In genomic region chr9:106411091-106411594, GRCm38 (mm10) we compare ENCODE assay signal across 13 mouse cellular contexts. TPM values are rescaled to one million over a fixed set of nuclear protein-coding genes. Genes with fewer than 3 reads are reported as not detected.
DNase-seq lines count a peak whose midpoint lies in the region.
"Had no signal": no experiment of that assay in that cellular context is flagged by ENCODE, and none has a peak within 500 bp of the region (broad histone marks: within the 10 kb centered on the region; RNA-seq: fewer than 3 reads in every experiment).

No protein-coding gene starts in this region.

- peaks cover 58% of the 10 kb centered on the region for H3K4me1 ChIP-seq in limb, embryonic 10.5 days

- no peaks in the 10 kb centered on the region for H3K36me3 ChIP-seq in limb, embryonic 10.5 days
- H3K36me3 ChIP-seq: embryonic facial prominence, embryonic 15.5 days; hindbrain, embryonic 15.5 days had no signal

- peak overlapping the region; percentile 70 for H3K27ac ChIP-seq in limb, embryonic 10.5 days
- H3K27ac ChIP-seq: embryonic facial prominence, embryonic 15.5 days; hindbrain, embryonic 15.5 days had no signal

- no peaks in the 10 kb centered on the region for H3K9me3 ChIP-seq in limb, embryonic 10.5 days (replicated peaks)
- H3K9me3 ChIP-seq: embryonic facial prominence, embryonic 15.5 days; hindbrain, embryonic 15.5 days had no signal

- intact Hi-C loops in gastrocnemius, postnatal 14 days (cut with DNase I; ENCODE audit: low total_unique reads), result no loop called here

- no peak overlapping the region for H3K4me3 ChIP-seq in limb, embryonic 10.5 days
- H3K4me3 ChIP-seq: embryonic facial prominence, embryonic 15.5 days; hindbrain, embryonic 15.5 days had no signal

- no peaks in the 10 kb centered on the region for H3K27me3 ChIP-seq in limb, embryonic 10.5 days (ENCODE audit: low read depth, poor library complexity, severe bottlenecking)
- H3K27me3 ChIP-seq: embryonic facial prominence, embryonic 15.5 days; hindbrain, embryonic 15.5 days had no signal

- peak; percentile 42 for DNase-seq in gastrocnemius, adult 18-20 months (ENCODE audit: low spot score)
- no peak for DNase-seq in gastrocnemius, postnatal 14 days
- DNase-seq in A20 (ENCODE audit: low read depth, low spot score), result peak; percentile 78
- DNase-seq in limb, embryonic 10.5 days (ENCODE audit: low spot score), result no peak
- DNase-seq in naive thymus-derived CD4-positive, alpha-beta T cell, adult 2 months (ENCODE audit: low read depth), result peak; percentile 43
- DNase-seq in cerebellum, postnatal 10 days, result no peak
- DNase-seq in adrenal gland, adult 18-20 months (ENCODE audit: low spot score in 2 of 2), result no peak
- no peak for DNase-seq in adrenal gland, postnatal 14 days
- DNase-seq: cerebellum, adult 9-11 months; kidney, adult 9 months; lung, postnatal 14 days had no signal

- WGBS in limb, embryonic 10.5 days, result 80% methylated on average over 9 of the region's 9 CpGs

RNA-seq across cellular contexts. Expression of gene Rpl29, which starts 18.1 kb away (rescaled TPM):
- total RNA-seq in gastrocnemius, adult 18-20 months (2021), result 100 to 1,000 TPM; 280 to 298 TPM
- total RNA-seq in gastrocnemius, postnatal 14 days (2021), result 100 to 1,000 TPM; 350 to 424 TPM
- polyA plus RNA-seq in limb, embryonic 10.5 days (2016; fragmentation: Nextera tagmentation; extraction: Ambion mirVana), result 1,033 and 1,267 TPM in 2 replicates
- 100 to 1,000 TPM; 339 to 377 TPM for total RNA-seq in adrenal gland, adult 18-20 months (2021)
- total RNA-seq in adrenal gland, postnatal 14 days (2021), result 490 and 599 TPM in 2 replicates

RNA-seq across cellular contexts. Expression of gene Acy1, which starts 27.0 kb away (rescaled TPM):
- total RNA-seq in gastrocnemius, adult 18-20 months (2021), result 10 to 100 TPM; 10.0 to 13.0 TPM
- 10 to 100 TPM in 1 of 2 experiments, 1 to 10 TPM in 1; 8.4 to 10.9 TPM for total RNA-seq in gastrocnemius, postnatal 14 days (2021)
- 49.4 and 52.8 TPM in 2 replicates for polyA plus RNA-seq in limb, embryonic 10.5 days (2016; fragmentation: Nextera tagmentation; extraction: Ambion mirVana)
- total RNA-seq in adrenal gland, adult 18-20 months (2021), result 10 to 100 TPM; 13.9 to 14.9 TPM
- 14.2 and 20.2 TPM in 2 replicates for total RNA-seq in adrenal gland, postnatal 14 days (2021)

RNA-seq across cellular contexts. Expression of gene Abhd14b, which starts 36.1 kb away (rescaled TPM):
- 1 to 10 TPM; 4.0 to 4.1 TPM for total RNA-seq in gastrocnemius, adult 18-20 months (2021)
- total RNA-seq in gastrocnemius, postnatal 14 days (2021), result 1 to 10 TPM; 4.6 to 6.5 TPM
- 5.9 and 7.6 TPM in 2 replicates for polyA plus RNA-seq in limb, embryonic 10.5 days (2016; fragmentation: Nextera tagmentation; extraction: Ambion mirVana)
- total RNA-seq in adrenal gland, adult 18-20 months (2021), result 10 to 100 TPM; 29.6 to 43.4 TPM
- 23.6 and 33.1 TPM in 2 replicates for total RNA-seq in adrenal gland, postnatal 14 days (2021)

RNA-seq across cellular contexts. Expression of gene Abhd14a, which starts 36.3 kb away (rescaled TPM):
- total RNA-seq in gastrocnemius, adult 18-20 months (2021), result 10 to 100 TPM; 16.9 to 17.0 TPM
- 10 to 100 TPM; 13.3 to 16.0 TPM for total RNA-seq in gastrocnemius, postnatal 14 days (2021)
- 45.0 and 46.9 TPM in 2 replicates for polyA plus RNA-seq in limb, embryonic 10.5 days (2016; fragmentation: Nextera tagmentation; extraction: Ambion mirVana)
- 10 to 100 TPM; 18.3 to 21.3 TPM for total RNA-seq in adrenal gland, adult 18-20 months (2021)
- 17.1 and 18.4 TPM in 2 replicates for total RNA-seq in adrenal gland, postnatal 14 days (2021)

RNA-seq across cellular contexts. Expression of gene Pcbp4, which starts 41.9 kb away (rescaled TPM):
- 10 to 100 TPM; 54.7 to 69.6 TPM for total RNA-seq in gastrocnemius, adult 18-20 months (2021)
- 10 to 100 TPM; 47.6 to 48.7 TPM for total RNA-seq in gastrocnemius, postnatal 14 days (2021)
- polyA plus RNA-seq in limb, embryonic 10.5 days (2016; fragmentation: Nextera tagmentation; extraction: Ambion mirVana), result 275 and 316 TPM in 2 replicates
- total RNA-seq in adrenal gland, adult 18-20 months (2021), result 10 to 100 TPM; 22.4 to 28.0 TPM
- total RNA-seq in adrenal gland, postnatal 14 days (2021), result 24.3 and 32.2 TPM in 2 replicates

Comparison
In these comparisons a context has a peak if more than half of its experiments do, and no peak if none do; other contexts are left out.
1. DNase-seq: peak in gastrocnemius, adult 18-20 months (single experiment), A20 (single experiment) and naive thymus-derived CD4-positive, alpha-beta T cell, adult 2 months (single experiment); none in gastrocnemius, postnatal 14 days (single experiment), limb, embryonic 10.5 days (single experiment), cerebellum, postnatal 10 days (0 of 2), adrenal gland, adult 18-20 months (0 of 2) and adrenal gland, postnatal 14 days (single experiment).